Mouse (Mus musculus) heart, postnatal 4 days (tissue): ENCODE results near the gene Olfr5. TPM values are rescaled to one million over a fixed set of nuclear protein-coding genes. Genes with fewer than 3 reads are reported as not detected.
"Not testable (repeated sequence)": the region's sequence is repeated elsewhere in the genome, so short reads cannot be mapped to it uniquely, and the experiment has no call there.

Experiments used
- DNase-seq: peaks from one replicate; pipeline ENCODE4 v3.0.0; 2021
- total RNA-seq, 2 experiments: library from RNA; stranded (reverse); gene quantifications; 2 replicates each; pipeline ENCODE4 v1.2.3; 2021

Gene Olfr5
- not detected for total RNA-seq

DNA sequence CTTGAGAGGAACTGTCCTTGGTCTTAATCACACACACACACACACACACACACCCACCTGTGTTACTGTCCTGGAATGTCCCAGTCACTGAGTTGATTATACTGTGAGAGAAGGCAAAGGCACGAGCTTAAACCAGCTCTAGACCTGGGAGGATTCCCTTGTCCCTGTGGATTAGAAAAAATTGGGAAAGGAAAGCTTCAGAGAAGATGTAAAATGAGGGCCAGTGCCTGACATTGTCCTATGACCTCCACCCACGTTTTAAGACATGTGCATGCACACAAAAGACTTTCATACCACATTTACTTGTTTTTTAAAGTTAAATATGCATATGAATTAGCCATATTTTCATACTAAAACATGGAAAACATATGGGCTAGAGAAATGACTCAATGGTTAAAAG is at the start of gene Olfr5:
Gene Olfr5 (minus strand): TSS at position 101 of the 400 bp plus-strand sequence.
- no peak for DNase-seq

DNA sequence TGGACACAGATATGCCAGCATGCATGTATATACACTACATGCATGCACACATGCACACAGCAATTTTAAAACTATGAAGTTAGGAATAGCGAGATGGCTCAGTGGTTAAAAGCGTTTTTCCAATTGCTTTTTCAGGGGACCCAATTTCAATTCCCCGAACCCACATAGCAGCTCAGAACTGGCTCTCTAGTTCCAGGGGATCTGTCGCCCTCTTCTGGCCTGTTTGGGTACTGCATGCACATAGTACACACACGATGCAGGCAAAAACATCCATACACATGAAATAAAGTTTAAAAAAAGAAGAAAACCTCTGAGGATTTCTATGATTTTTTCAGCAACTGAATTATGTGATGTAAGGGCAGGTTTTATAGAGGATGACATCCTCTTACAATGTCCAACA is 39.4 kb upstream of the Olfr5 start:
- DNase-seq: no peak

DNA sequence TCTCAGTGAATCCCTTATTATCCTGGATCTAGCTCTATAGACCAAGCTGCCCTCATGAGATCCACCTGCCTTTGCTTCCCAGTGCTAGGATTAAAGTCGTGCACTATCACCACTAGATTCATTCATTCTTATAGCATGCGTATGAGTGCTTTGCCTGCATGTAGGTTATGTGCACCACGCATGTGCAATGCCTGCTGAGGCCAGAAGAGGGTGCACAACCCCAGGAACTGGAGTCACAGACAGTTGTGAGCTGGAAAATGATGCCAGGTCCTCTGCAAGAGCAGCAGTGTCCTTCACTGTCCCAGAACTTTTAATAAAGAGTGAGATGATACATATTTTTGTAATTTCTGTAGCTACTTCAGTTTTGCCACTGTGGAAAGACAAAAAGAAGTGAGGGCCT is 38.3 kb upstream of the Olfr5 start:
- DNase-seq: no peak

DNA sequence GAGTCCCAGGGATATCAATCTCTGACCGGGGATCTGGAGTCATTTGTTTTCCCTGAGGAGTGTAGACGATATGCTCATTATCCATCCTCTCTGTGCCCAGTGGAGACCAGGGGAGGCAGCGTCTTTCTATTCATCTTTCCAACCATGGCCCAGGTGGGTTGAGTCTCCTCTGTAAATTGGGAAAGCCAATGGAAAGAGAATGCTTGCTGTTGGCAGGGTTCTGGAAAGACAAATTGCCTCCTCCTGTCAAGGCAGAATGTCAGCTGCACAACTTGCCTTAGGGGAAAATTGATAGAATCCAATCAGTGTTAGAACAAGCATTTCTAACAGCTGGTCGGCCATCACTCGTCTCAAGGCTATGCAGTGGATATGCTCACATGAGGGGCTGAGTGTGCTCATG is 36.1 kb upstream of the Olfr5 start, which contains the start of gene Olfr1349:
Gene Olfr1349 (minus strand): TSS at position 101 of the 400 bp plus-strand sequence.
- no peak for DNase-seq

DNA sequence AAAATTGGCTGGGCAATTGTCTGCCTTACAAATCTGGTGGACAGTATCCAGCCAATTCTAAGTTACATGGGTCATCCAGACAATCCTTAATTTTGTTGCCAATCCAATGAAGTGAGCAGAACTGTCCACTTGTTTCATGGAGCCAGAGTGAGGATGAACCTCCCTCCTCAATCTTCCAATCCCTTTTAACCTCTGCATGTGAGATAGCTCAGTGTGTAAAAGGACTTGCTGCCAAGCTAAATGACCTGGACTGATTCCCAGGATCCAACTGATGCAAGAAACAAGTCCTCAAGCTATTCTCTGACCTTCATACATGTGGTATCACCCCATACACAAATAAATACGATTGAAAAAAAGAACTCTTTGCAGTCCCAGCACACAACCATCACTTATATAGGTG is 34.9 kb upstream of the Olfr5 start:
- DNase-seq: no peak

DNA sequence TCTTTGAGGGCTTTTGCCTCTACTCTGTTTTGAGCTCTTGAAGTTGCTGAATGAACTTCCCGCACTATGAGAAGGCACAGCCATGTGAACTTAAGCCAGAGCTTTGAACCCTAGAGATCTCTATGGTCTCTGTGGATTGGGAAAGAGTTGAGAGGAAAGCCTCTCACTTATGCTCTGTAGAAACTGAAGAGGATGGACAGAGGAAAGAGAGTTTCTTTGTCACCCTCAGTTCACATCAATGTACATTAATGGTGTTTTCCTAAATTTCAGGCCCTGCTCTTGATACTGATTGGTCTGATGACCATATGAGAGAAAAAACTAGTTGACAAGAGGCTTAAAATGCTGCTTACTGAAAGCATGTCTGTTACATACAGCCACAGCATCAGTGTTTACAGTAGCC is 21.9 kb upstream of the Olfr5 start, which contains the start of gene Olfr1348:
Gene Olfr1348 (minus strand): TSS at position 101 of the 400 bp plus-strand sequence.
- DNase-seq: no peak

DNA sequence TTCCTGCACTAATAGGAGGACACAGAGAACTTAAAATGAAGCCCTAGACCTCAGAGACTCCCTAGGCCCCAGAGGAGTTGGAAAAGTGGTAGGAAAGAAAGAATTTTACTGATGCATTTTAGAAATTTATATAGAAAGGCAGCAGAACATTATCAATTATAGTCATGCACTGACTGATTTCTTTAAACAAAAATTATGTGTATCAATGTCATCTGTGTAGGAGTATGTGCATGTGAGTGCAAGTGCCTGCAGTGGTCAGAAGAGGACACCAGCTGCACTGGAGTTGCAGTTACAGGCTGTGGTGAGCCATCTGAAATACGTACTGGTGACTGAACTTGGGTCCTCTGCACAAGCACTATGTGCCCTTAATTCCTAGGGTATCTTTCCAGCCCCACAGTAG is 12.9 kb upstream of the Olfr5 start, which contains the start of gene Olfr1347:
Gene Olfr1347 (minus strand): TSS at position 101 of the 400 bp plus-strand sequence.
- DNase-seq: no peak

DNA sequence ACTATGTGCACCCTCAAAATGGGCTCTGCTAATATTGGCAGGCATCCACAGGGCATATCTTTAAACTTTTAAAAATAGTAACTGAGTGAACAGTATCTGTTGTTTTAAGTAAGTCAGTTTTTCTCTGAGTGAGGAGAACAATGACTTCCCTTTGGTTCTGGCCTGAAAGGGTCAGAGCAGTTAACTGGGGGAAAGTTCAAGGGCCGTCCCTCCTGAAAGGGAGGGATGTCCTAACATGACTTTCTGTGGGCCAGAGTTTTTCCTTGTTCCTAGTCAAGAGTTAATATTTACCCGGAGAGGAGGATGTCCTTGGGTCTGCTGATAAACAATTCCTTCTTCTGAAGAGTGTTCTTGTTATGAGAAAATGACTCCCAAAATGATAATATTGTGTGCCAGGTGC is 9.1 kb downstream of the Olfr5 start:
- DNase-seq: not testable (repeated sequence)

DNA sequence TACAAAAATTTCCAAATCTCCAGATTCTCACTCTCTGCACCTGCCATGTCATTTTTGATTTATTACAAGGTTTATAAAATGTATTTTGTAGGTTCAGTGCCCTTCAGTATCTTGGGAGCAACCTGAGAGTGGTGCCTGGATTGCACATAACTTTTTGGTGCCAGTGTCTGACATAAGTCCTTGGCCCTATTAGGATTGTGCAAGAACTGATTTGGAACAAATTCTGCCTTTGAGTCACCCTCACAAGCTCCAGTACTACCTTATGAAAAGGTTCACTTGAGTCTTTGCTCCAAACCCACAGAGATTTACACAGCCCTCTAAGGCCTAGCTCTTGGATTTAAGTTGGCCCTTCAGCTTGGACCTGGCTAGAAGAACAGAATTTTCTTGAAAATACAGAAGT is 19.8 kb downstream of the Olfr5 start, which contains the start of gene Olfr1346:
Gene Olfr1346 (plus strand): TSS at position 151 of the 400 bp plus-strand sequence.
- DNase-seq: no peak

DNA sequence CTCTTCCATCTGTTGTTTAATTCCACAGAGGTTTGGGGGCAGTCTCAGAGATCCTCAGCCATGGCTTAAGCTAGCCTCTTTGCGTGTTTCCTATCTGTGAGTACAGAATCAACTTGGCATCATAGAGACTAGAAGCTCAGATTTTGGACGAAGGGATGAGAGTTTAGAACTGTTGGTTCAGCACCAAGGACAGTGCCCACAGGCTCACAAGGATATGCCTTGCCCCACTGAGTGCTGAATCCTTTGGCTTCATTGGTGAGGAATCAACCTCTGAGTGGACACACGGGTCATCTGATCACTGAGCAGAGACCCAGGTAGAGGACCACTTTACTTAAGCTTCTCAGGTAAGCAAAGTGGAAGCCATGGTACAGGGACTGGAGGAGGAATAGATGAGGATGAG is 30.3 kb downstream of the Olfr5 start:
- no peak for DNase-seq

DNA sequence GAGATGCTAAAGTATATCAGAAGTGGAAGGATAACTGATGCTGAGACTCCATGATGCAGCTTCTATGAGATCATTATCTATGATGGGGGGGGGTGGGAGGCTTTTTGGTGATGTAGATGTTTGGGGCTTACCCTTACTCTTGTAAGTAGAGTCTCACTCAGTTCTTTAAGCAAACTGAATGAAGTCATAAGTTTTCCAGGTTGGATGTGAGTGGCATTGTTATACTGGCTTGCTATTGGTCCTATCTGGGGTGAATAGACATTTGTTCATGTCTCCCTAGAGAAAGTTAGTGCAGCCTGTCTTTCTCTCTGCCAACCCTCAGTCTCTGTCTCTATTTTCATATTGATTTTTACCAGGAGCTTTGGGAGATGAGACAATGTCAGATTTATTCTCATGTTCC is 30.9 kb downstream of the Olfr5 start, which contains the start of gene Olfr1336:
Gene Olfr1336 (plus strand): TSS at position 301 of the 400 bp plus-strand sequence.
- DNase-seq: no peak

DNA sequence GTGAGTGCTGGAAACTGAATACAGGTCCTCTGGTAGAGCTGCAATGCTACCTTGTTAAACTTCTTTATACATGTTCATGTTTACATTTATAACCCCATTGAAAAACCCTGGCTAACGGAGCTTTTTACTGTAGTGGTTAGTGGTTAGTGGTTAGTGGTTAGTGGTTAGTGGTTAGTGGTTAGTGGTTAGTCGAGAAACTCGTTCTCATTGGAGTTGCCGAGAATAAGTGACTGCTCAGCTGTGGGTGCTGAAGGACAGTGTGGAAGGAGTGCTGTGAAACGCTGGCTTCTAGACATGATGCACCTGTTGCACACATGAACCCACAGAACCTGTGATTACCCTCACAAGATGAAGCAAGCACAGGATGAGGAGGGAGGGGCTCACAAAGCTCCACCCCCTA is 39.0 kb downstream of the Olfr5 start:
- no peak for DNase-seq

DNA sequence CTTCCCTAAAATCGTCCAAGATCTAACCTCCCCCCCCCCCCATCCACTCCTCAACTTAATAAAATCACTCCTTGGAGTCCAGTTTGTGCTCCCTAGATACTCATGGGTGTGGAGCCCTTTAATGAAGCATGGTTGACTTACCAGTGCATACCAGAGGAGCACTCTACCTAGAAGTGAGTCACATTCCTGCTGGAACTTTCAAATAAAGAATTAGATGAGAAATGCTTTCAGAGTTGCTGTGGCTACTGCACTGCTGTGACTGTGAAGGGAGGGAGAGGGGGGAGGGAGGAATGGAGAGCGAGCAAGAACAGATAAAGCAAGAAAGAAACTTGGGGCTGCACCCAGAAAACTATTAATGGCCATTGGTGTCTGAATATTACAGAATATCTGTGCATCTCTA is 45.6 kb downstream of the Olfr5 start:
- DNase-seq: no peak

DNA sequence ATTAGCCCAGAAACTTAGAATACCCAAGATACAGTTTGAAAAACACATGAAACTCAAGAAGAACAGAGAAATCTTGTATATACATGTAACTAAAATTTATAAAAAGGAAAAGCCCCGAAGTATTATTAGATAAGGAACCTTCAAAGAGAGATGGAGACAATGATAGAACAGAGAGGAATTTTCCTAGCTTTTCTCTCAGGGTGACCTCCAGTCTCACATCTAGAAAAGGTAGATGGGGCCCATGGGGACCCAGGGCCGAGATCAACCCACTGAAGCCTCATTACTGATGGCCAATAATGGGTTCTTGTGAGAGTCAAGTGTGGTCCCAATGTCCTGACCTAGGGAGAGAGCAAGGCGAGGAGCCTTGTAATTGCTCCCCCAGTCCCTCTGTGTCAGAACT is 48.4 kb downstream of the Olfr5 start, which contains the start of gene Olfr1344:
Gene Olfr1344 (plus strand): TSS at position 301 of the 400 bp plus-strand sequence.
- DNase-seq: no peak

DNA sequence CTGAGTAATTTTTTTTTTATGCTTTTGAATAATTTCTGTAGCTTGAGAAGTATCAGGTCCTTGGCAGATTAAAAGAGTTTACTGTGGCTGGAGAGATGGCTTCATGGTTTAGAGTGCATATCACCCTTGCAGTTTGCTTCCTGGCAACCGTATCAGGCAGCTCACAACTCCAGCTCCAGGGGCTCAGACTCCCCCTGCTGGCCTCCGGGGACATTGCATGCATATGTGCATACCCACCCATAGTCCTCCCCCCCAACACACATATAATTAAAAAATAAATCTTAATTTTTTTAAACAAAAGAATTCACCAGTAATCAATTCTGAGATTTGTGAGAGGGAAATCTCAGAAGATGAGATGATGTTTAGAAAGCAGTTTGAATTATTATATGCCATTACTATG is 56.4 kb downstream of the Olfr5 start:
- peak; percentile 24 for DNase-seq

DNA sequence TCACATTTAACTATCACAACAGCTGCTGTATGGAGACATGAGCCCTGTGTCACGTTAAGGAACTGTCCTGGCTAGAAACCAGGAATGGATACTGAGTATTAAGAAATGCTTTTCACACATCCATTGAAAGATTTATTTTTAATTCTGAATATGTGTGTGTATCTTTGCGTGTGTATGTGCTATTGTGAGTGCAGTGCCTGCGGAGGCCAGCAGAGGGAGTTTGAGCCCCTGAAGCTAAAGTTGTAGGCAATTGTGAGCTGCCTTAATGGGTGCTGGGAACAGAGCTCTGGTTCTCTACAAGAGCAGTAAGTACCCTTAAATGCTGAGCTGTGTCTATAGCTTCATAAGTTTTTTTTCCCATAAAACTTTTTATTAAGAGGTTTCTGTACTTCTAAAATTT is 57.4 kb downstream of the Olfr5 start:
- DNase-seq: no peak

Other genes starting within 250 kb of the Olfr5 start
- gene Epp13, start 234.2 kb downstream of the Olfr5 start, total RNA-seq: not detected
- 1 to 10 TPM; 1.5 to 1.9 TPM for gene Zfp667, start 200.4 kb downstream of the Olfr5 start, total RNA-seq
- 1 to 10 TPM; 1.8 to 2.5 TPM for gene Zfp583, start 155.7 kb downstream of the Olfr5 start, total RNA-seq
- under 1 TPM; 0.24 to 0.38 TPM for gene Gm3854, start 143.2 kb downstream of the Olfr5 start, total RNA-seq
- 1 to 10 TPM; 1.5 to 2.4 TPM for gene Zfp78, start 123.7 kb downstream of the Olfr5 start, total RNA-seq
- 1 to 10 TPM; 6.3 to 8.3 TPM for gene Zfp28, start 103.6 kb downstream of the Olfr5 start, total RNA-seq
- not detected for gene Smim17, start 88.2 kb downstream of the Olfr5 start, total RNA-seq
- gene Gm20715, start 76.7 kb downstream of the Olfr5 start, total RNA-seq: not detected
- not detected for gene Olfr1344, start 48.3 kb downstream of the Olfr5 start, total RNA-seq
- gene Olfr1336, start 30.8 kb downstream of the Olfr5 start, total RNA-seq: not detected
- not detected for gene Olfr1346, start 19.8 kb downstream of the Olfr5 start, total RNA-seq
- not detected for gene Olfr1347, start 12.8 kb upstream of the Olfr5 start, total RNA-seq
- not detected for gene Olfr1348, start 21.8 kb upstream of the Olfr5 start, total RNA-seq
- gene Olfr1349, start 36.0 kb upstream of the Olfr5 start, total RNA-seq: not detected
- not detected for gene Olfr1350, start 77.9 kb upstream of the Olfr5 start, total RNA-seq
- gene Zim1, start 209.5 kb upstream of the Olfr5 start, total RNA-seq: 10 to 100 TPM; 20.6 to 20.8 TPM
- 10 to 100 TPM; 69.5 to 75.3 TPM for gene Peg3, start 243.5 kb upstream of the Olfr5 start, total RNA-seq
- 1 to 10 TPM; 4.5 to 4.6 TPM for gene Usp29, start 243.6 kb upstream of the Olfr5 start, total RNA-seq